Mouse (Mus musculus): ENCODE data around the gene Lce3e. TPM values are rescaled to one million over a fixed set of nuclear protein-coding genes. Genes with fewer than 3 reads are reported as not detected.

The Lce3e gene
- not detected for polyA plus RNA-seq (2014; fragmentation: Illumina TruSeq; extraction: RNeasy Lipid Tissue Mini Kit (QIAGEN cat#74804); ENCODE audit: low read depth, low replicate concordance)

DNA sequence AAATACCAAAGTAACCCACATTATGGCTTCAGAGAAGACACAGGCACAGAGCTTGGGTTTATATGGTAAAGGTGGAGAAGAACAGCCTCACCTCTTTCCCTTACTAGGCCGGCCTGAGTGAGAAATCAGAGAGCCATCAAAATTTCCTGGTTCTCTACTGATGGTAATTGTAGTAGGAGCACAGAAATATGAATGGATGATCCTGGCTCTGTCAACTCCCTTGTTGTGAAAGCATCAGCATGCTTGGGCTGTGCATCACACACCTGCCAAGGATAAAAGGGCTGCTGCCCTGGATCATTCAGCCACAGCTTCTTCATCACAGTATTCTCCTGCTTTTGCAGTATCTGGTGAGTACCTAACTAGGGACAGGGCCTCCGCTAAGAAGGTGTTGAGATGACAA lies at the start of gene Lce3e:
Lce3e (plus strand) TSS at position 301 of the 400 bp plus-strand sequence.

DNA sequence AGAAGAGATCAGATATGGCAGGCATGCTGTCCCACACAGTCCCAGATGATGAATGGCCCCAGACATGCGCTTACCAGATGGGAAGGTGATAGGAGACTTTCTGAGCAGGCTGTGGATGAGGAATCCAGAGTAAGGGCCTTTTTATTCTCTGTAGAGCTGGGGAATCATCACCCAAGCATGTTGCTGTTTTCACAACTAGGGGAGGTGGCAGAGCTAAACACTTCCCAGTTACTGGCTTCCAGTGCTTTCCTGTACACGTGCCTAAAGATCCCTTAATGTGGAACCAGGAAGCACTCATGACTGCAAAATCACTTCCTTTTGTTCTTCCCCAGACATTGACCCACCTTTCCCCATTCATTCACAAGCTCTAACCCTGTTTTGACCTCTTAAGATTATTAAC lies 40.7 kb upstream of the Lce3e start, which contains the start of gene Lce3a:
Lce3a (minus strand) TSS at position 101 of the 400 bp plus-strand sequence.

DNA sequence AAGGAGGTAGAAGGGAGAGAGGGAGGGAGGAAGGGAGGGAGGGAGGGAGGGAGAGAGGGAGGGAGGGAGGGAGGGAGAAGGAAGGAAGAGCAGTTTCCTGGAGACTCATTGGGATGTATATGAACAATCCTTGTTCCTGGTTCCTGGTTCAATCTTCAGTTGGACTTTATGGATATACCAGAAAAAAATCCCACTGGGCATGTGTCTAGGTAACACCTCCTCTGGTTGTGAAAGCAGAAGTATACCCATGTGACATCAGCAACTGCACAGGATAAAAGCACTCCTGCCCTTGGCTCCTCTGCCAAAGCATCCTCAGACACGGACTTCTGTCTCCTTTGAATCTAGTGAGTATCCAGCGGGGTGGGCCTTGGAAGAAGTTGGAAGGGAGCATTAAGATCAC lies 34.2 kb upstream of the Lce3e start, which contains the start of gene Lce3b:
Lce3b (plus strand) TSS at position 301 of the 400 bp plus-strand sequence.

DNA sequence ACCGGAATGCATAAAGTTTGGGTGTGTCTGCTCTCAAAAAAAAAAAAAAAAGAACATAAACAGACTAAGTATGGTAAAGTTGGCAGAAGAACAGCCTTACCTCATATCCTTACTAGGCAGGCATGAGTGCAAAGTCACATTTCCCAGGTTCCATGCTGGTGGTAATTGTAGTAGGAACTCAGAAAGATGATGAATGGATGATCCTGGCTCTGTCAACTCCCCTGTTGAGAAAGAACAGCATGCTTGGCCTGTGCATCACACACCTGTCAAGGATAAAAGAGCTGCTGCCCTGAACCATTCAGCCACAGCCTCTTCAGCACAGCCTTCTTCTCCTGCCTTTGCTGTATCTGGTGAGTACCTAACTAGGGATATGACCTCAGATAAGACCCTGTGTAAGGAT lies 22.7 kb upstream of the Lce3e start, which contains the start of gene Lce3c:
Lce3c (plus strand) TSS at position 301 of the 400 bp plus-strand sequence.

DNA sequence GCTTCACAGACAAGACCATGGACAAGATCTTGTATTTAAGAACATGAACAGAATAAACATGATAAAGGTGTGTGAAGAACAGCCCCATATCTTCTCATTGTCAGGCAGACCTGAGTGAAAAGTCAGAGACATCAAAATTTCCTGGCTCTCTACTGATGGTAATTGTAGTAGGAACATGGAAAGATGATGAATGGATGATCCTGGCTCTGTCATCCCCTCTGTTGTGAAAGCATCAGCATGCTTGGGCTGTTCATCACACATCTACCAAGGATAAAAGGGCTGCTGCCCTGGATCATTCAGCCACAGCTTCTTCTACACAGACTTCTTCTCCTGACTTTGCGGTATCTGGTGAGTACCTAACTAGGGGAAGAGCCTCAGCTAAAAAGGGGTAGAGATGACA lies 9.8 kb upstream of the Lce3e start, which contains the start of gene Lce3d:
Lce3d (plus strand) TSS at position 301 of the 400 bp plus-strand sequence.

DNA sequence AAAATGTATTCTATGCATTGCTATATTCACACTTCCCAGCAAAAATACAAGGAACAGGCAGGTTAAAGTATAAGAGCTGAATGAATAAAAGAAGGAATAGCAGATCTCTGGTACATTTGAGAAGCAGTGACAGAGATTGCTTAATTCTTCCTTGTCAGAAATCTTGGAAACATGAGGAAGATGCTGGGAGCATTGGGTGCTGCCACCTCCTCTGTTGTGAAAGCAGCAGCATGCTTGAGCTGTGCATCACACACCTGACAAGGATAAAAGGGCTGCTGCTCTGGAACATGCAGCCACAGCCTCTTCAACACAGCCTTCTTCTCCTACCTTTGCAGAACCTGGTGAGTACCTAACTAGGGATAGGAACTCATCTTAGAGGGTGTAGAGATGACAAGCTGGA lies 25.1 kb downstream of the Lce3e start, which contains the start of gene Lce3f:
Lce3f (plus strand) TSS at position 301 of the 400 bp plus-strand sequence.

DNA sequence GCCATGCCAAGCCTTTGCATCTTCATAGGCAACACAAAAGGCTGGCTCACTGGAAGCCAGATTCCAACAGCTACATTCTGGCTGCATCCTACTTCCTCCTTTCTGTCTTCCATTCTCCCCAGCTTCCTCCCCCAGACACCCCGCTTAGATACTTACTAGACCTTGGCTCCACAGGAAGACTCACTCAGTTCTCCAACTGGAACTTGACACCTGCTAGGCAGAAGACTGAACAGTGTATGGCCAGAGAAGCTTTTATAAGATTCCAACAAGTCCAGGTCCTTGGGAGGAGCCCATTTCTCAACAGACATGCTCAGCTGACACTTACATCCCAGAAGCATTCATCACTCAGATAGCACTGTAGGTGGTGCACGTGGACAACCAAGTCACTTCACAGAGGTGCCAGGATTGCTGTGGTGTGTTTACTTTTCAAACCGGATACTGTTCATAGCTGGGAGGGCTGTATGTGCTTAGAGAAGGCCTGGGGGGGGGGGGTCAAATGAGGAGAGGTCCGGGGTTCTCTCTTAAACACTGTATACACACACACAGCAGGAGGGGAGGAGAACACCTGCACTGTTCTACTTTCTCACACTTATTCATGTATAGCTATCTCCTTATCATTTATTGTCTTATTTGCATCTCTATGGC lies 48.7 kb downstream of the Lce3e start, which contains the start of gene Crct1:
Crct1 (minus strand) TSS at position 228 of the 645 bp plus-strand sequence.

Other genes starting within 250 kb of the Lce3e start
- gene Lce1f, start 246.7 kb upstream of the Lce3e start, polyA plus RNA-seq (2014; fragmentation: Illumina TruSeq; extraction: RNeasy Lipid Tissue Mini Kit (QIAGEN cat#74804); ENCODE audit: low read depth, low replicate concordance), result not detected
- gene Gm38119, start 228.0 kb upstream of the Lce3e start, polyA plus RNA-seq (2014; fragmentation: Illumina TruSeq; extraction: RNeasy Lipid Tissue Mini Kit (QIAGEN cat#74804); ENCODE audit: low read depth, low replicate concordance), result not detected
- not detected for gene Lce1g, start 214.7 kb upstream of the Lce3e start, polyA plus RNA-seq (2014; fragmentation: Illumina TruSeq; extraction: RNeasy Lipid Tissue Mini Kit (QIAGEN cat#74804); ENCODE audit: low read depth, low replicate concordance)
- gene Lce1h, start 202.0 kb upstream of the Lce3e start, polyA plus RNA-seq (2014; fragmentation: Illumina TruSeq; extraction: RNeasy Lipid Tissue Mini Kit (QIAGEN cat#74804); ENCODE audit: low read depth, low replicate concordance), result not detected
- not detected for gene Lce1i, start 188.2 kb upstream of the Lce3e start, polyA plus RNA-seq (2014; fragmentation: Illumina TruSeq; extraction: RNeasy Lipid Tissue Mini Kit (QIAGEN cat#74804); ENCODE audit: low read depth, low replicate concordance)
- not detected for gene Lce1j, start 176.5 kb upstream of the Lce3e start, polyA plus RNA-seq (2014; fragmentation: Illumina TruSeq; extraction: RNeasy Lipid Tissue Mini Kit (QIAGEN cat#74804); ENCODE audit: low read depth, low replicate concordance)
- gene Lce1k, start 159.2 kb upstream of the Lce3e start, polyA plus RNA-seq (2014; fragmentation: Illumina TruSeq; extraction: RNeasy Lipid Tissue Mini Kit (QIAGEN cat#74804); ENCODE audit: low read depth, low replicate concordance), result not detected
- not detected for gene Kprp, start 139.8 kb upstream of the Lce3e start, polyA plus RNA-seq (2014; fragmentation: Illumina TruSeq; extraction: RNeasy Lipid Tissue Mini Kit (QIAGEN cat#74804); ENCODE audit: low read depth, low replicate concordance)
- gene Lce1l, start 115.8 kb upstream of the Lce3e start, polyA plus RNA-seq (2014; fragmentation: Illumina TruSeq; extraction: RNeasy Lipid Tissue Mini Kit (QIAGEN cat#74804); ENCODE audit: low read depth, low replicate concordance), result not detected
- gene 2310050C09Rik, start 96.8 kb upstream of the Lce3e start, polyA plus RNA-seq (2014; fragmentation: Illumina TruSeq; extraction: RNeasy Lipid Tissue Mini Kit (QIAGEN cat#74804); ENCODE audit: low read depth, low replicate concordance), result not detected
- gene Lce3a, start 40.8 kb upstream of the Lce3e start, polyA plus RNA-seq (2014; fragmentation: Illumina TruSeq; extraction: RNeasy Lipid Tissue Mini Kit (QIAGEN cat#74804); ENCODE audit: low read depth, low replicate concordance), result not detected
- not detected for gene Lce3b, start 34.1 kb upstream of the Lce3e start, polyA plus RNA-seq (2014; fragmentation: Illumina TruSeq; extraction: RNeasy Lipid Tissue Mini Kit (QIAGEN cat#74804); ENCODE audit: low read depth, low replicate concordance)
- not detected for gene Lce3c, start 22.6 kb upstream of the Lce3e start, polyA plus RNA-seq (2014; fragmentation: Illumina TruSeq; extraction: RNeasy Lipid Tissue Mini Kit (QIAGEN cat#74804); ENCODE audit: low read depth, low replicate concordance)
- not detected for gene Lce3d, start 9.7 kb upstream of the Lce3e start, polyA plus RNA-seq (2014; fragmentation: Illumina TruSeq; extraction: RNeasy Lipid Tissue Mini Kit (QIAGEN cat#74804); ENCODE audit: low read depth, low replicate concordance)
- not detected for gene Lce3f, start 25.2 kb downstream of the Lce3e start, polyA plus RNA-seq (2014; fragmentation: Illumina TruSeq; extraction: RNeasy Lipid Tissue Mini Kit (QIAGEN cat#74804); ENCODE audit: low read depth, low replicate concordance)
- not detected for gene Crct1, start 48.6 kb downstream of the Lce3e start, polyA plus RNA-seq (2014; fragmentation: Illumina TruSeq; extraction: RNeasy Lipid Tissue Mini Kit (QIAGEN cat#74804); ENCODE audit: low read depth, low replicate concordance)
- gene Lce1m, start 52.0 kb downstream of the Lce3e start, polyA plus RNA-seq (2014; fragmentation: Illumina TruSeq; extraction: RNeasy Lipid Tissue Mini Kit (QIAGEN cat#74804); ENCODE audit: low read depth, low replicate concordance), result not detected
- gene Gm4858, start 101.8 kb downstream of the Lce3e start, polyA plus RNA-seq (2014; fragmentation: Illumina TruSeq; extraction: RNeasy Lipid Tissue Mini Kit (QIAGEN cat#74804); ENCODE audit: low read depth, low replicate concordance), result not detected
- gene Crnn, start 177.7 kb downstream of the Lce3e start, polyA plus RNA-seq (2014; fragmentation: Illumina TruSeq; extraction: RNeasy Lipid Tissue Mini Kit (QIAGEN cat#74804); ENCODE audit: low read depth, low replicate concordance), result not detected
- not detected for gene Flg2, start 230.2 kb downstream of the Lce3e start, polyA plus RNA-seq (2014; fragmentation: Illumina TruSeq; extraction: RNeasy Lipid Tissue Mini Kit (QIAGEN cat#74804); ENCODE audit: low read depth, low replicate concordance)